Mouse (Mus musculus) megakaryocyte, embryonic 14.5 days (primary cell): Measurements from ENCODE around the gene Srm.

Experiments
- FLI1 ChIP-seq: IDR thresholded peaks from 2 replicates; pipeline ENCODE4 v1.6.1; 2012; ENCODE audit warnings: low read length, inconsistent platforms, mixed read lengths
- GATA1 ChIP-seq: IDR thresholded peaks from 3 replicates; pipeline ENCODE4 v1.6.1; 2012; ENCODE audit warnings: mixed read lengths, low read length, inconsistent platforms, borderline replicate concordance

DNA sequence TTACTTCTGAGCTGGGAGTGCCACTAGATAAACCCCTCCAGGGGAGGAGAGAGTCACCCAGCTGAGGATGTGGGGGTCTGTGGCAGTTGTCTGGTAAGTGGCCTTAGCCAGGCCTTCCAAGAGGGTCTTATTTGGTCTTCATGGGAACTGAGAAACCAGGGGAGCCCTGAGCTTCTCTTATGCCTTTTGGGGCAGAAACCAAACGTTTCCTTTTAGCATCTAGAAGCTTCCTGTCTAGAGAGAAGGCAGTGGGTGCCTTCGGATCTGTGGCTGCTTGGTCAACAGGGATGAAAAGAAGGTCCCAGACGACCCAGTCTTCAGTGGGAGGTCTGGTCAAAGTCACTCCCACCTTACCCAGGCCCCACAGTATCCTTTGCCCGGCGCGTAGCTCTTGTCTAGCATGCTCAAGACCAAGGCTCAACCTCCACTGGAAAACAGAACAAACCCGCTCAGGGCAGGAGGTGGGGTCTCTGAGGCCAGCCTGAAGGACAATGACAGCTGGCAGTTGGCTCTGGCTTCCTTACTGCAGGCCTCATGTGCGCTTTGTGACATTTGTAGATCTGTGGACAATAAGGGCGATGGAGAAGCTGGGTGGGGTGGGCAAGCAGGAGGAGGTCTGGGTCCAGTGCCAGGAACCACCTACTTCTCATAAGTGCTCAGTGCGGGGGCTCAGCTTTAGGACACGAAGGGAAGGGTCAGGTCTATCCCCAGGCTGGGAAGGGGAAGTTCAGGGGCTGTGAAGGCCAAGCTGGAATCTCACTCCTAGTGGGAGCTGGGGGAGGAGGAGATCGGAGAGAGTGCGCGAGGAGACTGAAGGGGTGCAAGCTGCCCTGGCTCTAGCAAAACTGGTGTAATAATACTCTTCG is 52.2 kb downstream of the Srm start, which contains the start of gene Gm572:
- no peak for TF ChIP-seq GATA1
- TF ChIP-seq FLI1 = no peak
